Mouse (Mus musculus): ENCODE measurements at regions not wholly inside any gene's neighbourhood (a gene's known extent, or its start where the extent isn't known, plus 50 kb on each side); places are given as distances from the start of the nearest gene placed in this dataset.

DNA sequence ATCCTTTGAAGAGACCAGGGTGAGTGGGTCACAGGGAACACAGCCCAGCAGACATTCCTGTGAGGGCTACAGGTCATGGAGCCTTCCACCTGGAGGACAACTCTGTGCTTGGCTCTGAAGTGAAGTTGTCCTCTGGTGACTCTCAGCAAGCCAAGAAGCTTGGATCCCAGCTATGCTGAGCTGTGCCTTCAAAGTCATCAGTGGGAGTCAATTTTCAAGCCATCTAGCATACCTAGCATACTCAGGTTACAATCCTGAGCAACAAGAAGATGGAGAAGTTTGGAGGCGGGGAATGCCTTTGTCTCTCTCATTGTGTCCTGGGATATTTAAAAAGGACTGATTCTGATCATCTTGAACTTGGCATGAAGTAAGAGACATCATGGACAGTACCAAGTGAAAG lies 74.5 kb upstream of the Kdr start:
- no peak for TF ChIP-seq ZC3H11A (IDR thresholded peaks at IDR 0.05; ENCODE audit: borderline replicate concordance, low read depth, low read length)
- no peaks in the 10 kb centered on the region for H3K9me3 ChIP-seq (ENCODE audit: control insufficient read depth, insufficient read depth, low read depth, low read length)
- no peaks in the 10 kb centered on the region for H3K4me1 ChIP-seq (ENCODE audit: control insufficient read depth in 2 of 2, insufficient read depth in 2 of 2, low read length in 2 of 2, poor library complexity in 1 of 2)
- no peak overlapping the region for H3K4me3 ChIP-seq (ENCODE audit: insufficient read depth in 1 of 2, low read depth in 1 of 2, low read length in 2 of 2, poor library complexity in 1 of 2, severe bottlenecking in 1 of 2)
- no peaks in the 10 kb centered on the region for H3K36me3 ChIP-seq (ENCODE audit: control insufficient read depth, insufficient read depth, low read length, poor library complexity, severe bottlenecking)
- in situ Hi-C loops (cut with MboI; ENCODE audit: low sequenced_read_pairs in 2 of 2, unreplicated experiment in 2 of 2), result no loop called here
- no peak overlapping the region for H3K9ac ChIP-seq (ENCODE audit: insufficient read depth, low read depth, low read length, poor library complexity, severe bottlenecking)
- no peak overlapping the region for H3K27ac ChIP-seq (ENCODE audit: insufficient read depth, low read depth, low read length, poor library complexity, severe bottlenecking)
- no peak for DNase-seq (ENCODE audit: low read depth, low spot score)

DNA sequence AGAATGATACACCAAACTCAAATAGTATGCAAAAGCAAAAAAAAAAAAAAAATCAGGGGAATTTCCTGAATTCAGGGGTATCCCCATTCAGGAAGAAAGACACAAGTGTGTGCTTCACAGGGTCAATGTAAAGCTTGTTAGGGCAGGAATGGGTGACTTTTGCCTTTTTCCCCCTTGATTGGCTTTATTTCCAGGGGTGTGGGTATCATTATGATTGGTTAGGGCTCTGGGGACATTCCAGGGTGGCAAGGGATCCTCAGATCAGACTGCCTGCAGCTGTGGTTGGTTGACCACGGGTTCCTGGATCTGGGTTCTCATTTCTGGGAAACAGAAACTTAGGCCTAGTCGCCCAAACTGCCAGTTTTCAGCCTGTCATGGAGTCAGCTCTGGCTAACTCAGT lies 73.4 kb upstream of the Kdr start:
- no peak for TF ChIP-seq CHD2 (IDR thresholded peaks at IDR 0.05; ENCODE audit: low read depth, low read length)
- TF ChIP-seq HCFC1 (IDR thresholded peaks at IDR 0.05; ENCODE audit: borderline replicate concordance, insufficient read depth, low read length), result no peak
- TF ChIP-seq ZNF384 (IDR thresholded peaks at IDR 0.05; ENCODE audit: low read depth, low read length), result no peak
- TF ChIP-seq ZC3H11A (IDR thresholded peaks at IDR 0.05; ENCODE audit: borderline replicate concordance, low read depth, low read length), result no peak
- TF ChIP-seq MAFK (IDR thresholded peaks at IDR 0.05; ENCODE audit: insufficient read depth, low read depth, low read length), result no peak
- no peaks in the 10 kb centered on the region for H3K9me3 ChIP-seq (ENCODE audit: control insufficient read depth, insufficient read depth, low read depth, low read length)
- no peaks in the 10 kb centered on the region for H3K36me3 ChIP-seq (ENCODE audit: control insufficient read depth, insufficient read depth, low read length, poor library complexity, severe bottlenecking)
- no peak for DNase-seq (ENCODE audit: low read depth, low spot score)
- H3K27ac ChIP-seq (ENCODE audit: insufficient read depth, low read depth, low read length, poor library complexity, severe bottlenecking), result no peak overlapping the region
- in situ Hi-C loops (cut with MboI; ENCODE audit: low sequenced_read_pairs in 2 of 2, unreplicated experiment in 2 of 2), result no loop called here
- H3K4me1 ChIP-seq (ENCODE audit: control insufficient read depth in 2 of 2, insufficient read depth in 2 of 2, low read length in 2 of 2, poor library complexity in 1 of 2), result no peaks in the 10 kb centered on the region
- no peak overlapping the region for H3K4me3 ChIP-seq (ENCODE audit: insufficient read depth in 1 of 2, low read depth in 1 of 2, low read length in 2 of 2, poor library complexity in 1 of 2, severe bottlenecking in 1 of 2)
- no peak overlapping the region for H3K9ac ChIP-seq (ENCODE audit: insufficient read depth, low read depth, low read length, poor library complexity, severe bottlenecking)

DNA sequence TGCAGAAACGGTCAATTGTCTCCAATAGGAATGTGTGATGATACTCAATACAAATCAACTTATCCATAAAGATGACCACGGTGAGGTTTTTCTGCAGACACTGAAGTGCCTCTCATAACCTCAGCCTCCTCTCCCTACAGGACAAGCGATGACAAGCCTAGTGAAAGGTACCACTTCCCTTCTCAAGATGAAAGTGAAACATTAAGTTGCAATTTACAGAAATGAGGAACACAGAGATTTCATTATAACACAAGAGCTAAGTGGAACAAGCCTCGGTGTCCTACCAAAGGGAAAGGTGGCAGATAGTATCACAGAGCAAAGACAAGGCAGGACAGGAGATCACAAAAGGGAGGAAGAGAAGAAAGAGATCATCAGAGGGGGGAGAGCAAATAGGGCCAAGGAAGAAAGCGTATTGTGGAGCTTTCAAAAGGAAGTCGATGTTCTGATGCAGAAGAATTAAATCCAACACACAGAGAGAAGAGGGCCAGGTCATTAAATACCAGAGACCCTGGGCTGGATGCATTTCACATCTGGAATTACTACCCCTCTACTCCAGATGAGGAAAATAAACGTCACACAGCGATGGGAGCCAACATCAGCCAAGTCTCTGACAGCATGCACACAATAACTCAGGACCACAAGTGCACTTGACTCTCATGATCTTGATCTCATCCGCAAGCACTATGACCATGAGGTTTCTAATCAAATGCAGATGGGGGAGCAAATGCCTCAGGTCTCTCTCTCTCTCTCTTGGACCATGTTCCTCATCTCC lies 70.0 kb upstream of the Kdr start:
- H3K36me3 ChIP-seq (ENCODE audit: control insufficient read depth, insufficient read depth, low read length, poor library complexity, severe bottlenecking), result no peaks in the 10 kb centered on the region
- in situ Hi-C loops (cut with MboI; ENCODE audit: low sequenced_read_pairs in 2 of 2, unreplicated experiment in 2 of 2), result no loop called here
- TF ChIP-seq ZC3H11A (IDR thresholded peaks at IDR 0.05; ENCODE audit: borderline replicate concordance, low read depth, low read length), result no peak
- no peak for TF ChIP-seq HCFC1 (IDR thresholded peaks at IDR 0.05; ENCODE audit: borderline replicate concordance, insufficient read depth, low read length)
- TF ChIP-seq MAFK (IDR thresholded peaks at IDR 0.05; ENCODE audit: insufficient read depth, low read depth, low read length), result no peak
- TF ChIP-seq ZNF384 (IDR thresholded peaks at IDR 0.05; ENCODE audit: low read depth, low read length), result no peak
- TF ChIP-seq CHD2 (IDR thresholded peaks at IDR 0.05; ENCODE audit: low read depth, low read length), result no peak
- DNase-seq (ENCODE audit: low read depth, low spot score), result no peak
- no peak overlapping the region for H3K9ac ChIP-seq (ENCODE audit: insufficient read depth, low read depth, low read length, poor library complexity, severe bottlenecking)
- no peak overlapping the region for H3K27ac ChIP-seq (ENCODE audit: insufficient read depth, low read depth, low read length, poor library complexity, severe bottlenecking)
- H3K4me3 ChIP-seq (ENCODE audit: insufficient read depth in 1 of 2, low read depth in 1 of 2, low read length in 2 of 2, poor library complexity in 1 of 2, severe bottlenecking in 1 of 2), result no peak overlapping the region
- H3K9me3 ChIP-seq (ENCODE audit: control insufficient read depth, insufficient read depth, low read depth, low read length), result no peaks in the 10 kb centered on the region
- H3K4me1 ChIP-seq (ENCODE audit: control insufficient read depth in 2 of 2, insufficient read depth in 2 of 2, low read length in 2 of 2, poor library complexity in 1 of 2), result no peaks in the 10 kb centered on the region

DNA sequence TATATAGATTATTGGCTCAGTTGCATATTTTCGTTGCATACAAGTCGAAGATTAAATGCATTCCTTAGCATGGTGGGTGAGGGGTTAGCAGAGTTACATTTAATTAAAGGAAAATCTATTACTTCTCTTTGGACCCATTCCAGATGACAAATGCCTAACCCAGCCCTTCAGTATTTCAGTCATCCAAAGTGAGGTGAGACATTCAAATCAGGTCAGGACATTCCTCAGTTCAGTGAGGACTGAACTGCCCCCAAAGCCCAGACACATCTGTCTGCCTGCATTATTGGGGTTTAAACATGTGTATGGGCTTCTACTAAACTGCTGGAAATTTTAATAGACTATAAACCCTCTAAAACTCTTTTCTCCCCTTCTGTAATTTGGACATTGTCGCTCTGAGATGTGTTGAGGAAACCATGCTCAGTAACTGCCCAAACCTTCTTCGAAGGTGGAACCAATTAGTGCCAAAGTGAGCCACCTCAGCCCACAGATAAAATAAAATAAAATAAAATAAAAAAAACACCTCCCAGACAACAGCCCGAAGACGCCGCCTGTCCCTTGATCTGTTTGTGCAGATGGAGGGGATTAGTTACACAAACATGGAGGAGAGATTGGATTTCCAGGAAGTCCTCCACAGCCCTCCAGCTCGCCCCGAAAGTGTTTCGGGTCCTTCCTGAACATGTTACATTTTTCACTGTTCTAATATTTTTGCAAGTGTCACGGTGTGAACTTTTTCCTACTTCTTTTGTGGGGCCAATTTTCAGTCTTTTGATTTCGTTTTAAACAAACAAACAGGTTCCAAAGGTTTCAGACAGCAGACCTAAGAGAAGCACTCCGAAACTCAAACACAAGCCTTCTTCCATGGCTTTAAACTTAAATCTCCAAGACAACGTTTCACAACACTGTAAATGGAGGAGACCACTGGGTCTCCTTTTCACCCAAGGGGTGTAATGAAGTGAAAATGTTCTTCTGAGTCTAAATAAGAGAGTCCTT lies 65.6 kb upstream of the Kdr start:
- Histone ChIP-seq H3K27ac (ENCODE audit: insufficient read depth, low read depth, low read length, poor library complexity, severe bottlenecking) (no peak overlapping the region), H3K9ac (ENCODE audit: insufficient read depth, low read depth, low read length, poor library complexity, severe bottlenecking) (no peak overlapping the region), H3K9me3 (ENCODE audit: control insufficient read depth, insufficient read depth, low read depth, low read length) (no peaks in the 10 kb centered on the region), H3K4me3 (ENCODE audit: insufficient read depth in 1 of 2, low read depth in 1 of 2, low read length in 2 of 2, poor library complexity in 1 of 2, severe bottlenecking in 1 of 2) (no peak overlapping the region), H3K36me3 (ENCODE audit: control insufficient read depth, insufficient read depth, low read length, poor library complexity, severe bottlenecking) (no peaks in the 10 kb centered on the region), H3K4me1 (ENCODE audit: control insufficient read depth in 2 of 2, insufficient read depth in 2 of 2, low read length in 2 of 2, poor library complexity in 1 of 2) (peaks cover 0 to 2% of the 10 kb centered on the region in 2 experiments; a peak in 1 of 4 replicates)
- DNase-seq (ENCODE audit: low read depth, low spot score), result no peak
- TF ChIP-seq MAFK (IDR thresholded peaks at IDR 0.05; ENCODE audit: insufficient read depth, low read depth, low read length), result no peak
- no peak for TF ChIP-seq ZNF384 (IDR thresholded peaks at IDR 0.05; ENCODE audit: low read depth, low read length)
- TF ChIP-seq HCFC1 (IDR thresholded peaks at IDR 0.05; ENCODE audit: borderline replicate concordance, insufficient read depth, low read length), result no peak
- no peak for TF ChIP-seq ZC3H11A (IDR thresholded peaks at IDR 0.05; ENCODE audit: borderline replicate concordance, low read depth, low read length)
- TF ChIP-seq CHD2 (IDR thresholded peaks at IDR 0.05; ENCODE audit: low read depth, low read length), result no peak
- in situ Hi-C loops (cut with MboI; ENCODE audit: low sequenced_read_pairs in 2 of 2, unreplicated experiment in 2 of 2), result no loop called here

All from ES-E14 (cell line).